Mouse (Mus musculus) inflammation-experienced regulatory T-cells, adult 6 months (primary cell): ENCODE data around the gene Agap1. TPM values are rescaled to one million over a fixed set of nuclear protein-coding genes. Genes with fewer than 3 reads are reported as not detected.

ENCODE experiments used
- ATAC-seq: one replicate; pipeline ENCODE4 v1.8.0; 2017
- polyA plus RNA-seq, 3 experiments: library from polyadenylated mRNA; unstranded; fragments of 100-300 nt; shearing (Covaris generic); gene quantifications; one replicate each; pipeline ENCODE4 v1.2.1; 2017

Gene Agap1
- polyA plus RNA-seq: under 1 TPM in 2 of 3 experiments, not detected in 1; 0.08 to 0.28 TPM

GRCm38 (mm10) chr1:89454196-89455123 lies at the start of gene Agap1:
TSS of gene Agap1 (plus strand) at chr1:89454806.
- ATAC-seq: no peak

GRCm38 (mm10) chr1:89405991-89406390 lies 48.6 kb upstream of the Agap1 start:
- ATAC-seq: no peak

- no peak for ATAC-seq
Measured at GRCm38 (mm10) chr1:89407986-89408385, 46.6 kb upstream of the Agap1 start.

- ATAC-seq: no peak
Measured at GRCm38 (mm10) chr1:89413122-89413521, 41.5 kb upstream of the Agap1 start.

- ATAC-seq: no peak
Measured at GRCm38 (mm10) chr1:89414563-89414962, 40.0 kb upstream of the Agap1 start.

GRCm38 (mm10) chr1:89416929-89417328 lies 37.7 kb upstream of the Agap1 start:
- ATAC-seq: no peak

GRCm38 (mm10) chr1:89420642-89421041 lies 34.0 kb upstream of the Agap1 start:
- no peak for ATAC-seq

GRCm38 (mm10) chr1:89421401-89421800 lies 33.2 kb upstream of the Agap1 start:
- ATAC-seq: no peak

- no peak for ATAC-seq
Measured at GRCm38 (mm10) chr1:89424563-89424962, 30.0 kb upstream of the Agap1 start.

- no peak for ATAC-seq
Measured at GRCm38 (mm10) chr1:89426137-89426536, 28.5 kb upstream of the Agap1 start.

- ATAC-seq: no peak
Measured at GRCm38 (mm10) chr1:89428671-89429070, 25.9 kb upstream of the Agap1 start.

GRCm38 (mm10) chr1:89429946-89430640 lies 24.5 kb upstream of the Agap1 start:
- no peak for ATAC-seq

- ATAC-seq: no peak
Measured at GRCm38 (mm10) chr1:89439351-89439750, 15.3 kb upstream of the Agap1 start.

- ATAC-seq: no peak
Measured at GRCm38 (mm10) chr1:89441236-89441897, 13.2 kb upstream of the Agap1 start.

GRCm38 (mm10) chr1:89443512-89443911 lies 11.1 kb upstream of the Agap1 start:
- no peak for ATAC-seq

- ATAC-seq: no peak
Measured at GRCm38 (mm10) chr1:89444014-89444413, 10.6 kb upstream of the Agap1 start.

- ATAC-seq: no peak
Measured at GRCm38 (mm10) chr1:89450139-89450538, 4.5 kb upstream of the Agap1 start.

GRCm38 (mm10) chr1:89452138-89452537 lies 2.5 kb upstream of the Agap1 start:
- ATAC-seq: no peak

GRCm38 (mm10) chr1:89453666-89454065 lies 940 bp upstream of the Agap1 start:
- ATAC-seq: no peak

- ATAC-seq: no peak
Measured at GRCm38 (mm10) chr1:89455421-89456091, 950 bp downstream of the Agap1 start.

GRCm38 (mm10) chr1:89456456-89456855 lies 1.9 kb downstream of the Agap1 start:
- ATAC-seq: no peak
